Mouse (Mus musculus) midbrain, embryonic 10.5 days (tissue): ENCODE results near the gene Efhb. TPM values are rescaled to one million over a fixed set of nuclear protein-coding genes. Genes with fewer than 3 reads are reported as not detected.
A peak's percentile ranks its signal among the peaks of the same experiment; 100 is the strongest.

Experiments used
- DNase-seq: peaks from one replicate; pipeline ENCODE4 v3.0.0-alpha.2; 2017; ENCODE audit warnings: low spot score
- H3K27ac ChIP-seq: fragments of 300-500 bp; sonication (generic); replicated peaks from 2 replicates; pipeline ENCODE4 v1.5.1; 2016; ENCODE audit warnings: mild to moderate bottlenecking
- H3K27me3 ChIP-seq: fragments of 300-500 bp; sonication (generic); 2 replicates; pipeline ENCODE4 v1.6.1; 2016; ENCODE audit warnings: low read depth, mild to moderate bottlenecking; ENCODE audit not compliant: poor library complexity, severe bottlenecking
- H3K36me3 ChIP-seq: fragments of 300-500 bp; sonication (generic); 2 replicates; pipeline ENCODE4 v1.6.1; 2016; ENCODE audit warnings: mild to moderate bottlenecking, moderate library complexity
- H3K4me1 ChIP-seq: fragments of 300-500 bp; sonication (generic); 2 replicates; pipeline ENCODE4 v1.6.1; 2016
- H3K4me3 ChIP-seq: fragments of 300-500 bp; sonication (generic); 2 replicates; pipeline ENCODE4 v1.5.1; 2016; ENCODE audit warnings: mild to moderate bottlenecking, moderate library complexity
- H3K9me3 ChIP-seq: fragments of 300-500 bp; sonication (generic); replicated peaks from 2 replicates; pipeline ENCODE4 v1.6.1; 2016; ENCODE audit warnings: mild to moderate bottlenecking
- WGBS: fragments of 180-500 bp; shearing (Covaris S2); methylation state at CpG from one replicate; pipeline ENCODE4 v1.1.7; 2016; 5-methylcytosine and 5-hydroxymethylcytosine counted together
- polyA plus RNA-seq: library from polyadenylated mRNA; unstranded; fragments of >200 nt; fragmentation: Nextera tagmentation; extraction: Ambion mirVana; gene quantifications from 2 replicates; pipeline ENCODE4 v1.2.1, GENCODE M21; 2016

Gene Efhb
- 0.67 and 0.85 TPM in 2 replicates for polyA plus RNA-seq

DNA sequence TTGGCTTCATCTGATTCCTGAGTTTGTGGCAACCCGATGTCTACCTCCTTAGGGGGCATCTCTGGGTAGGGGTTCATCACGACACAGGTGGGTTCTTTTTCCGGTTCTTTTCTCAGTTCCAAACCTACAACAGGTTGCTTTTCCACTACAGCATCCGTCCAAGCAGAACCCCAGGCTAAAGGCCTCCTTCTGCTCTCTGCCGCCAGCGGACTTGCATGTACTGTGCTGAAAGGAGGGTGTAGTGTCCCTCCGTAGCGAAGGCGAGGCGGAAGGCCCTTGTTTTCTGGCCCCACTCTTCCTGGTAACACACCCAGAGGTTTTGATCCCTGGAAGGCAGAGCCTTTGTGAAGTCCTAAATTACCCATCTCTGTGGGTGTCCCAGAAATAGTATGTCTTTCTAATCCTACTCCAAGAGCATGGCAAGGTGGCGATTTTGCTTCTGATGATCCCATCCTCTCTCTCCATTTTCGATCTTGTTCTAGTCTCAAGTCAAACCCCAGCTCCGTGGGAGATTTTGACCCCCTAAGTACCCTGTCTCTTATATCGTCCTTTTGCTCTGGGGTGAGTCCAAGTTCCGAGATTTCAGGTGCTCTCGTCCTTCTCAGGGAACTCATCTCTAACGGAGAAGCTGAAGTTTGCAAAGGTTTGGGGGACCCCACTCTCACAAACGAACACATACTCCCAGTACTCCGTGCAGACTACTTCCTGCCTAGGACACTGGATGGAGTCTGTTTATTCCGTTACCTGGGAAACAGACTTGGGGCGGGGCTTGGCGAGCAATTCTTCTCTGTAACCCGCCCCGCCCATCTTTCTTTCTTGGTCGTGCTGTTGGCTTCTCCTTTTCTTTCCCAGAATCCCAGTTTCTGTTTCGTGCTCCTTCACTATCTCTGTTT, at the start of gene Efhb:
Efhb (minus strand) TSS at position 719 of the 893 bp plus-strand sequence.
- Histone ChIP-seq H3K36me3 (no peaks in the 10 kb centered on the region), H3K4me3 (peak within 1 kb of the TSS; percentile 55), H3K4me1 (peaks cover 15% of the 10 kb centered on the region), H3K27me3 (no peaks in the 10 kb centered on the region), H3K9me3 (no peaks in the 10 kb centered on the region), H3K27ac (peak within 1 kb of the TSS; percentile 84)
- WGBS: 21% methylated on average over 26 of the region's 26 CpGs
- peak; percentile 83 for DNase-seq

DNA sequence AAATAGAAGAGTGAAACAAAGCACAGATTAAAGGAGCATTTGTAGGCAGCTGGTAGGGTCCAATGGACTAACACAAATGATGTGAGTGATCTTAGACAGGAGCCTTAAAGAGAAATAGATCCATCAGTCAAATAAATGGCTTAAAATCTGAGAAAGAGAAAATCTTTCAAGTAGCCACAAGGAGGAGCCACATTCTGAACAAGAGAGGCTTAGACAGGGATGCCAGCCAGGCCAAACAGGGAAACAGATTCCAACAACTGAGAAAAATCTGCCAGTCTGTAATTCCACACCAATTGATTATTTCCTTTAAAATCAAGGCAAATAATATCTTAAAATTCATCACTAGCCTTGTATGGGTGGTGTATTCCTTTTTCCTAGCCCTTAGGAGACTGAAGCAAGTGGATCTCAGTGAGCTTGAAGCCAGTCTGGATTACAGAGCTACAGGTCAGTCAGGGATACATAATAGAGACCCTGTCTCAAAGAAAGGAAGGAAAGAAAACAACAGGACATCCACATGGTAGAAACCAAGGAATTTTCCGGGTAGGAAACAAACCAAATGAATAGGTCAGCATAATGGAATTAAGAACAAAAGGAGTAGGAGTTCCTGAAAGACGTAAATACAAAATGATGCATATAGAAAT, 49.3 kb upstream of the Efhb start:
- no peak for DNase-seq
- WGBS: 92% methylated on average over 2 of the region's 2 CpGs
- peaks cover 17% of the 10 kb centered on the region for H3K36me3 ChIP-seq

DNA sequence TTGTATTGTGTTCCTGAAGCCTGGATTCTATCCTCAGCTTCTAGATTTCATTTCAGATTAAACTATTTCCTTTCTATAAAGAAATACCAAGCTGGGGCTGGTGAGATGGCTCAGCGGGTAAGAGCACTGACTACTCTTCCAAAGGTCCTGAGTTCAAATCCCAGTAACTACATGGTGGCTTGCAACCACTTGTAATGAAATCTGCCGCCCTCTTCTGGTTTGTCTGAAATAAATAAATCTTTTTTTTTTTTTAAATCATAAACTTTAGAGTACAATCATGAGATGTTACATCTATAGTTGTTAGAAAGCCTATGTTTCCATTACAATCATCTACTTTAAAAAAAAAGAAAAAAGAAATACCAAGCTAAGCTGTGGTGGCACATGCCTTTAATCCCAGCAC, 39.8 kb upstream of the Efhb start:
- H3K36me3 ChIP-seq: peaks cover 86% of the 10 kb centered on the region
- WGBS: 90% methylated on average over 2 of the region's 2 CpGs
- no peaks in the 10 kb centered on the region for H3K9me3 ChIP-seq
- H3K27me3 ChIP-seq: no peaks in the 10 kb centered on the region
- no peak overlapping the region for H3K27ac ChIP-seq
- H3K4me3 ChIP-seq: no peak overlapping the region
- H3K4me1 ChIP-seq: no peaks in the 10 kb centered on the region
- no peak for DNase-seq

More for the DNA sequence above, 49.3 kb upstream of the Efhb start:
- Histone ChIP-seq H3K27ac (no peak overlapping the region), H3K4me3 (no peak overlapping the region), H3K9me3 (no peaks in the 10 kb centered on the region), H3K4me1 (no peaks in the 10 kb centered on the region), H3K27me3 (no peaks in the 10 kb centered on the region)

DNA sequence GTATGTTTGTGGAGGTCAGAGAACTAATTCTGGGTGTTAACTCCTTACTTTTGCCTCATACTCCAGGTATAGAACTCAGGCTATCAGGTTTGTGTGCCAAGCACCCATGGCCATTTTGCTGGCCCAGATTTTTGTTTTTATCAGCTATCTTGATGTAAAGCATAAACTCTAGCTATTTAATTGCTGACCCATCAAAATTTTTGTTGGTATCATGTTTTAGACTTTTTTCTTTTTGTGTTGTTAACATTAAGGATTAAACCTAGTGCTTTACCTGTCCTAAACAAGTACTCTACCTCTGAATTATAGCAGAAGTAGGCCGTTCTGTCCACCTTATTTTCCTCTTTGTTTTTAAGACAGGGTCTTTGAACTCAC, 25.9 kb upstream of the Efhb start:
- Histone ChIP-seq H3K9me3 (no peaks in the 10 kb centered on the region), H3K4me3 (no peak overlapping the region), H3K4me1 (no peaks in the 10 kb centered on the region), H3K27ac (no peak overlapping the region), H3K27me3 (no peaks in the 10 kb centered on the region), H3K36me3 (peaks cover 94% of the 10 kb centered on the region)
- WGBS: 87% methylated on average over 1 of the region's 1 CpGs
- DNase-seq: no peak

DNA sequence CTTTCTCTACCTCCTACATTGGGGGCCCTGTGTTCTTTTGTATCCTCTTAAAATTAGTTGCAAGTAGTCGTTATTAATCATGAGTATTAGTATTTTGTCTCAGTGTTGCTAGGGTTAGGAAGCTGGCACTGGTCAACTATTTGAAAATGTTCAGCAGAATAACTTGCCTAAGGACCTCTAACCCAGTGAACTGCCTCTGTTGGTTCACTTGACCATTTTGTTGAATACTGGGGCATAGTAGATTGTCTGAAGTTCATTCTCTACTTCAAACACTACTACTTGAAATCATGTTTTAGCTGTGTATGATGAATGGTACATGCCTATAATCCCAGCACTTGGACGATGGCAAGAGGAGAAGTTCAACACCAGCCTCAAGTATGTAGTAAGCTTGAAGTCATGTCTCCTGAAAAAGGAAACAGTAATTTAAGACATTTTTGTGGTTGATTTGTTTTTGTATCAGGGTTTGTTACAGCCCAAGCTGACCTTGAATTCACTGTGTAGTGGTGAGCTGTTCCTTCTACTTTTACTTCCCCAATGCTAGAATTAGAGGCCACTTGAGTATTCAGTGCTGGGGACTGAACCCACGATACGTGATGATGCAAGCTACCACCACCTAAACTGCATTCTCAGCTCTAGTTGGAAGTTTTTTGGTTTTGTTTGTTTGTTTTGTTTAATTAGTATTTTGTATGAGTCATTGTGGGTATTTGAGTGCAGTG, 25.3 kb upstream of the Efhb start:
- Histone ChIP-seq H3K4me1 (no peaks in the 10 kb centered on the region), H3K27ac (no peak overlapping the region), H3K9me3 (no peaks in the 10 kb centered on the region), H3K36me3 (peaks cover 93% of the 10 kb centered on the region), H3K4me3 (no peak overlapping the region), H3K27me3 (no peaks in the 10 kb centered on the region)
- no peak for DNase-seq
- WGBS: 92% methylated on average over 4 of the region's 4 CpGs

DNA sequence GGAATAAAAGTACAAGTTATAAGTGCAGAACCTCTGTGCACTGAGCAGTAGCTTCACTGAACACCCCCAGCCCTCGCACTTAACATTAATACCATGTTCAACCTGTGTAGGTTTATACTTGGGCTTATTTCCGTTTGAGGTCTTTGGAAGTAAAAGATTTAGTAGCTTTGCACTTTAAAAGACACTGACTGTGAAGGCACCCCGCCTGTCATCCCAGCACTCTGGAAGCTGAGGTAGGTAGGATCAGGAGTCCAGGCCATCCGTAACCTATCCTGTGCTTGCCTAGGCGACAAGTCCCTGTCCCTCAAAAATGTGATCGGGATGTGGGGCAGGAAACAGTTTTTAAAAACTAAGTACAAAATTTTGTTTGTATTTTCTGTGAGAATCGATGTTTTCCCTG, 17.3 kb upstream of the Efhb start:
- peak overlapping the region; percentile 77 for H3K4me3 ChIP-seq
- H3K4me1 ChIP-seq: peaks cover 24% of the 10 kb centered on the region
- H3K9me3 ChIP-seq: no peaks in the 10 kb centered on the region
- 58% methylated on average over 7 of the region's 7 CpGs for WGBS
- DNase-seq: no peak
- H3K36me3 ChIP-seq: peaks cover 21% of the 10 kb centered on the region
- H3K27me3 ChIP-seq: no peaks in the 10 kb centered on the region
- H3K27ac ChIP-seq: no peak overlapping the region

DNA sequence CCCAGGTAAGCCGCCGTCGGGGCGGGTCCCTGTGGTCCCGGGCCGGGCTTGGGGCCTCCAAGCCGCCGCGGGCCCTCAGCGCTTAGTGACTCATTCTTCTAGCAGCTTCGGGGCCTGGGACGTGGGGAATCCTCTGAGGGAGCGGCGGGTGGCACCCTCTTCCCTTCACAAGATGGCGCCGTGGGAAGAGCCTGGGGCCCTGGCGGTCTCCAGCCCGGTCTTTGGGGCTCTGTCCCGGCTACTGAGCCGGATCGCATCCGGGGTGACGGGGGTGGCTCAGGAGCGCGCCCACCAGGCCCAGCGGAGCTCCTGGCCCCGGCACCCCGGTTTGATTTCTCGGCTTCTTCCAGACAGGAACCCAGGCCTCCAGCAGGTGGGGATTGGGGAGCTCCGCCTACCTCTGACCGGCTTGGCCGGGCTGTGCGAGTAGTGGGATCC, 16.5 kb upstream of the Efhb start:
- peak overlapping the region; percentile 77 for H3K4me3 ChIP-seq
- under 1% methylated on average over 32 of the region's 33 CpGs for WGBS
- peaks cover 24% of the 10 kb centered on the region for H3K4me1 ChIP-seq
- H3K27me3 ChIP-seq: no peaks in the 10 kb centered on the region
- peak; percentile 69 for DNase-seq
- peaks cover 13% of the 10 kb centered on the region for H3K36me3 ChIP-seq
- no peaks in the 10 kb centered on the region for H3K9me3 ChIP-seq
- peak overlapping the region; percentile 95 for H3K27ac ChIP-seq

DNA sequence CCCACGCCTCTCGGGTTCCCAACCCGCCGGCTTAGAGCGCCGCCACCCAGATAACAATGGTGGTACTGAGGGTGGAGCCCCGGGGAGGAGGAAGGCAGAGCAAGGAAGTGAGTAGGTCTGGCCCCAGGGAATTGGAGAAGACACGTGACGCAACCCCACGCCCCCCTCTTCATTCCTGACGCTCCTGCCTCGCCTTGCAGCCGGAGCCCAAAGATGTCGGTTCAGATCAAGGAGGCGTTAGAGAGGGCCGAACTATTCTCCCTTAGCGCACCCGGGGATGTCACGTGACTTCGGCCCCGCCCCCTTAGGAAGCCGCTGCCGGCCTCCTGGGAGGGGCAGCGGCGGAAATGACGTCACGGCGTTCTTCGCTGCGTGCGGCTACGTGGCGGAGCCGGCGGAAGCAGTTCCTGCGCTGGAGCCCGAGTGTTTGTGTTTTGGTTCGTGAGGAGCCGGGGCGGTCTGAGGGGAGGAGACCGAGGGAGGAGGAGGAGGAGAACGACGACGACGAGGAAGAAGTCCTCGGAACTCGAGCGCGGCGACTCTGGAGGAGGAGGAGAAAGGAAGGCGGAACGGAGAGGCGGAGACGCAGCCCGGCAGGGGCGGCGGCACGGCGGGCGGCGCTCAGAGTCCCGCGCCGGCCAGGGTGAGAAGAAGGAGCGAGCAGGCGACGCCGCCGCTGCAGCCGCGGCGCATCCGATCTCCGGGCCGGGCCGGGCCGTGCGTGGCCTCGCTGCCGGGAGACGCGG, 15.9 kb upstream of the Efhb start, which contains the start of gene Rab5a:
Rab5a (plus strand) TSS at position 377 of the 746 bp plus-strand sequence.
- WGBS: under 1% methylated on average over 80 of the region's 82 CpGs
- peak within 1 kb of the TSS; percentile 77 for H3K4me3 ChIP-seq

DNA sequence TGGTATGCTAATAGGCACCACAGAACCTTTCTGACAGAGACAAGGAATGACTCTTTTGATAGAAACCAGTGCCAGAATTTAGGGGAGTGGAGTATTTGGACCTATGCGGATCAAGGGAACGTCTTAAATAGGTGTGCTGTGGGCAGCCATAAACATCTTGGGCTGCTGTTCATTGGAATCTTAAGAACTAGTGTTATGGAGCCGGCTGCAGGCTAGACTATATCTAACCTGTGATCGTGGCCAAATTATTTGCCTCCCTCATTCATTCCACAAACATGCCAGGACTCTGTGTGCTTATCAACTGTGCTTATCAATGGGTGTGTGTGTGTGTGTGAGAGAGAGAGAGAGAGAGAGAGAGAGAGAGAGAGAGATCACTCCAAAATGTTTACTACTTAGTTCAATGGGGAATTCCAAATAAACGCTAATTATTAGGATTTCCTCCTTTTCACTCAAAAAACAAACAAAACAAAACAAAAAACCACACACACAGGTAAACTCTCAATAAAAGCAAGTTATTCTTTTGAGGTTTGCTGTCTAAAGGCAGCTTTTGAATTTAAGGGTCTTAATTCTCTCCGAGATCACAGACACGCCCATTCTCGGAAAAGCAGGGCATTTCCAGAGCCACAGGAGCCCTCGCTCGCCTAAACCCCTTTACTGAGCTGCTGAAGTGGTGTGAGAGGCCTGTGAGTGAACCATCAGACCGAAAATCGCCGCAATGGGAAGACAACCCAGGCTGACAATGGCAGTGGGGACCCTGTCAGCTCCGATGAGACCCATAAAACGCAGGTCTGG, 15.1 kb upstream of the Efhb start:
- no peak for DNase-seq
- WGBS: 11% methylated on average over 15 of the region's 15 CpGs
- Histone ChIP-seq H3K4me3 (peak overlapping the region; percentile 77), H3K9me3 (no peaks in the 10 kb centered on the region), H3K36me3 (0 out of 2 replicates have a peak, but pooled peaks cover 3% of the 10 kb centered on the region), H3K27ac (peak overlapping the region; percentile 95), H3K27me3 (no peaks in the 10 kb centered on the region), H3K4me1 (peaks cover 24% of the 10 kb centered on the region)

More for the DNA sequence above, 15.9 kb upstream of the Efhb start, which contains the start of gene Rab5a:
- Histone ChIP-seq H3K36me3 (peaks cover 7% of the 10 kb centered on the region), H3K9me3 (no peaks in the 10 kb centered on the region), H3K4me1 (peaks cover 24% of the 10 kb centered on the region), H3K27ac (peak within 1 kb of the TSS; percentile 95), H3K27me3 (no peaks in the 10 kb centered on the region)
- DNase-seq: peak; percentile 99

DNA sequence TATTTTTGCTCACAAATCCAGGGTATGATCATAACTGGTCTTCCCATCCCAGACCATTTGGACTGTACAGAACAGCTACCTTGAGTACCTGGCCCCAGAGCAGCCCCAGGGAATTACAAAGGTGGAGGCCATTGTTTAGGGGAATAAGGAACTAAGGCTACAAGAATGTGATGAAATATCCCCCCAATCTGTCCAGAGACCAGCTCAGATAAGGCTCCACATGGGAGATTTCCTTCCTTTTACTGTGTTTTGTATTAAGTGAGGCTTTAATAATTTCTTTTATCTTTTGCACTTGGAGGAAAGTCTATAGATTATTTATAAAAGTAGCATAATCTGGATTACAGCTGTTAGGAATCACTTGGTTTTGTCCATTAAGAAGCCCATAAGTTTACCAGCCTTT, 5.6 kb upstream of the Efhb start:
- no peak for DNase-seq
- H3K27me3 ChIP-seq: no peaks in the 10 kb centered on the region
- no peaks in the 10 kb centered on the region for H3K9me3 ChIP-seq
- no peaks in the 10 kb centered on the region for H3K36me3 ChIP-seq
- peaks cover 3% of the 10 kb centered on the region for H3K4me1 ChIP-seq
- no peak overlapping the region for H3K27ac ChIP-seq
- no peak overlapping the region for H3K4me3 ChIP-seq

DNA sequence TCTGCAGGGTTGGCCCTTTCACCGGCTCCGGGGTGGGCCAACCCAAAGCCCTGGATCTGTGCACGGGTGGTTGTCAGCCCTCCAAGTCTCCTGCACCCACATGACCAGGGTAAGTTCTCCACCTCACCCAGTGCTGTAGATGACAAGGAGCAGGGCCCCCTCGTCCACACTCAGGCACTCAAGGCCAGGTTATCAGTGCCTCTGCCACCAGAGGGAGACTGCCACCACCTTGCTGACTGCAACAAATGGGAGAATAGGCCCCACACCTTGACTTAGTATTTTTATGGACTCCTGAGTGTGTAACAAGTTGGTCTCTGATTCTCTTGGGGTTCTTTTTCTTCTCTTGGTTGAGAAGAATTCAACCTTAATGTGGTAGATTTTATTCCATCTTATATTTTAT, 2.4 kb upstream of the Efhb start:
- Histone ChIP-seq H3K27ac (no peak overlapping the region), H3K4me3 (no peak overlapping the region), H3K27me3 (no peaks in the 10 kb centered on the region), H3K36me3 (no peaks in the 10 kb centered on the region), H3K9me3 (no peaks in the 10 kb centered on the region), H3K4me1 (peaks cover 15% of the 10 kb centered on the region)
- DNase-seq: no peak
- WGBS: 56% methylated on average over 4 of the region's 4 CpGs
